Mouse (Mus musculus): ENCODE data around the gene Ntng2. TPM values are rescaled to one million over a fixed set of nuclear protein-coding genes. Genes with fewer than 3 reads are reported as not detected.

Gene Ntng2
- total and polyA plus RNA-seq, 3 experiments = 0.53 to 3.8 TPM; not detected in 1

DNA sequence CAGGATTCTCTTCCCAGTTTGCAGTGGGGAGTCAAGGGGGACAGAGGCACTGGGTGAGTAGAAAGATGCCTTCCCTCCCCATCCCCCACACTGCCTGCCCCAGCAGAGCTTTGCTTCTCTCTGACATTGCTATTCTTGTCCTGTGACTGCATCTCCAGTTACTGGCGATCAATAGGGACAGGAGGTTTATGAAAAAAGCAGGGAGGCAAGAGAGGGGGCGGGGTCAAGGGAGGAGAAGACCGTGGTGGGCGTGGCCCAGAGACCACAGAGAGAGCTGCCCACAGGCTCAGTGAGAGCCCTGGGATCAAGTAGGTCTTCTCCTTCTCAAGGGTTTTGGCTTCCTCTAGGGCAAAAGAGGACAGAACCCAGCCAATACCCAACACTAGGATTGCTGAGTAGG is 30.5 kb downstream of the Ntng2 start:
- peak; percentile 41 for DNase-seq (ENCODE audit: extremely low read depth)
- no peak overlapping the region for H3K4me3 ChIP-seq (replicated peaks in 1 of 3; ENCODE audit: low read depth in 2 of 3, low read length in 2 of 3, poor library complexity in 1 of 3)
- peaks cover 75% of the 10 kb centered on the region for H3K27me3 ChIP-seq (replicated peaks)
- peaks cover 0 to under 1% of the 10 kb centered on the region in 2 experiments for H3K36me3 ChIP-seq (replicated peaks in 1 of 2; ENCODE audit: control insufficient read depth in 1 of 2, insufficient read depth in 1 of 2, low read length in 1 of 2)
- in situ Hi-C loops (cut with MboI; ENCODE audit: low pct_ligation_motif_present, low pct_unique_long_range_greater_than_20kb, low sequenced_read_pairs) (no loop called here), dilution Hi-C loops (cut with MboI; ENCODE audit: extremely low pct_ligation_motif_present, extremely low pct_unique_long_range_greater_than_20kb, low sequenced_read_pairs) (no loop called here)
- peak overlapping the region; percentile 24; the same call in 1 of the 2 replicates for H3K4me2 ChIP-seq (ENCODE audit: insufficient read depth, low read depth, poor library complexity, severe bottlenecking)
- no peak overlapping the region for H3K9ac ChIP-seq (ENCODE audit: insufficient read depth, low read depth)
- H3K27ac ChIP-seq (ENCODE audit: insufficient read depth, low read depth) = no peak overlapping the region
- no peaks in the 10 kb centered on the region for H3K79me2 ChIP-seq (replicated peaks; ENCODE audit: control insufficient read depth, extremely low read depth, insufficient read depth, poor library complexity, severe bottlenecking)
- TF ChIP-seq TCF12 (IDR thresholded peaks at IDR 0.05; ENCODE audit: low read depth, low read length) (no peak), MAX (IDR thresholded peaks at IDR 0.05; ENCODE audit: low read length) (no peak), USF2 (conservative IDR thresholded peaks at IDR 0.05; ENCODE audit: low read depth, low read length) (no peak), MEF2A (IDR thresholded peaks at IDR 0.05; ENCODE audit: borderline replicate concordance, low read depth, low read length) (peak; percentile 74; the same call in 1 of the 2 replicates)
- peaks cover 20 to 23% of the 10 kb centered on the region in 2 experiments for H3K4me1 ChIP-seq (ENCODE audit: control insufficient read depth in 1 of 2, insufficient read depth in 2 of 2)
- H3K9me3 ChIP-seq (replicated peaks; ENCODE audit: low read length) = no peaks in the 10 kb centered on the region

GRCm38 (mm10) chr2:29218831-29219230 is 34.0 kb downstream of the Ntng2 start:
- TF ChIP-seq ZKSCAN1 (IDR thresholded peaks at IDR 0.05; ENCODE audit: borderline replicate concordance, low read depth, low read length) (no peak), MYC (IDR thresholded peaks at IDR 0.05; ENCODE audit: low read depth, low read length) (no peak)
- Histone ChIP-seq H3K27ac (ENCODE audit: insufficient read depth, low read depth) (no peak overlapping the region), H3K9me3 (replicated peaks; ENCODE audit: low read length) (peaks cover 2% of the 10 kb centered on the region), H3K4me1 (ENCODE audit: control insufficient read depth in 1 of 2, insufficient read depth in 2 of 2) (peaks cover 30 to 33% of the 10 kb centered on the region in 2 experiments), H3K4me2 (ENCODE audit: insufficient read depth, low read depth, poor library complexity, severe bottlenecking) (no peak overlapping the region), H3K27me3 (replicated peaks) (peaks cover 48% of the 10 kb centered on the region), H3K4me3 (replicated peaks in 1 of 3; ENCODE audit: low read depth in 2 of 3, low read length in 2 of 3, poor library complexity in 1 of 3) (no peak overlapping the region), H3K36me3 (replicated peaks in 1 of 2; ENCODE audit: control insufficient read depth in 1 of 2, insufficient read depth in 1 of 2, low read length in 1 of 2) (no peaks in the 10 kb centered on the region), H3K9ac (ENCODE audit: insufficient read depth, low read depth) (no peak overlapping the region), H3K79me2 (replicated peaks; ENCODE audit: control insufficient read depth, extremely low read depth, insufficient read depth, poor library complexity, severe bottlenecking) (no peaks in the 10 kb centered on the region)
- in situ Hi-C loops (cut with MboI; ENCODE audit: low pct_ligation_motif_present, low pct_unique_long_range_greater_than_20kb, low sequenced_read_pairs) = loop anchor here (10.0 kb wide), 1 partner anchor 386 kb away; no protein-coding TSS in a partner anchor
- DNase-seq (ENCODE audit: extremely low read depth) = no peak
- dilution Hi-C loops (cut with MboI; ENCODE audit: extremely low pct_ligation_motif_present, extremely low pct_unique_long_range_greater_than_20kb, low sequenced_read_pairs) = no loop called here

- dilution Hi-C loops (cut with MboI; ENCODE audit: extremely low pct_ligation_motif_present, extremely low pct_unique_long_range_greater_than_20kb, low sequenced_read_pairs) = no loop called here
- in situ Hi-C loops (cut with MboI; ENCODE audit: low pct_ligation_motif_present, low pct_unique_long_range_greater_than_20kb, low sequenced_read_pairs) = loop anchor here (10.0 kb wide), 1 partner anchor 387 kb away; no protein-coding TSS in a partner anchor
Observed at GRCm38 (mm10) chr2:29217897-29218296, 34.9 kb downstream of the Ntng2 start.

More at GRCm38 (mm10) chr2:29217897-29218296, 34.9 kb downstream of the Ntng2 start:
- no peak for DNase-seq (ENCODE audit: extremely low read depth)
- Histone ChIP-seq H3K9me3 (replicated peaks; ENCODE audit: low read length) (peaks cover 2% of the 10 kb centered on the region), H3K4me3 (replicated peaks in 1 of 3; ENCODE audit: low read depth in 2 of 3, low read length in 2 of 3, poor library complexity in 1 of 3) (peak overlapping the region in 1 of 3 experiments; percentile 18), H3K79me2 (replicated peaks; ENCODE audit: control insufficient read depth, extremely low read depth, insufficient read depth, poor library complexity, severe bottlenecking) (no peaks in the 10 kb centered on the region), H3K4me1 (ENCODE audit: control insufficient read depth in 1 of 2, insufficient read depth in 2 of 2) (peaks cover 30 to 33% of the 10 kb centered on the region in 2 experiments), H3K27me3 (replicated peaks) (peaks cover 47% of the 10 kb centered on the region), H3K36me3 (replicated peaks in 1 of 2; ENCODE audit: control insufficient read depth in 1 of 2, insufficient read depth in 1 of 2, low read length in 1 of 2) (no peaks in the 10 kb centered on the region), H3K4me2 (ENCODE audit: insufficient read depth, low read depth, poor library complexity, severe bottlenecking) (peak overlapping the region; percentile 44), H3K9ac (ENCODE audit: insufficient read depth, low read depth) (no peak overlapping the region), H3K27ac (ENCODE audit: insufficient read depth, low read depth) (peak overlapping the region; percentile 53; the same call in 1 of the 2 replicates)
- TF ChIP-seq IRF4 (IDR thresholded peaks at IDR 0.05; ENCODE audit: low read depth, low read length) = no peak
- TF ChIP-seq MAZ (IDR thresholded peaks at IDR 0.05; ENCODE audit: low read depth, low read length) = 0 out of 2 replicates have a peak, but pooled peaks have one; percentile 14
- TF ChIP-seq TBP (conservative IDR thresholded peaks at IDR 0.05; ENCODE audit: low read depth, low read length) = no peak
- no peak for TF ChIP-seq GABPA (IDR thresholded peaks at IDR 0.05; ENCODE audit: insufficient replicate concordance, low read depth, low read length)
- TF ChIP-seq HCFC1 (IDR thresholded peaks at IDR 0.05; ENCODE audit: low read depth, low read length) = no peak
- 0 out of 2 replicates have a peak, but pooled peaks have one; percentile 14 for TF ChIP-seq MAX (IDR thresholded peaks at IDR 0.05; ENCODE audit: low read length)

Measured in CH12.LX (cell line).